Mouse (Mus musculus) erythroblast, embryonic 14.5 days (primary cell): ENCODE results near the gene Ccrl2.

Source experiments
- GATA1 ChIP-seq: IDR thresholded peaks from 2 replicates; pipeline ENCODE4 v1.6.1; 2012; ENCODE audit warnings: low read length, inconsistent platforms, mixed read lengths
- TAL1 ChIP-seq: IDR thresholded peaks from 3 replicates; pipeline ENCODE4 v1.6.1; 2012; ENCODE audit warnings: low read length, inconsistent platforms, mixed read lengths

GRCm38 (mm10) chr9:111092657-111093056 is 35.3 kb upstream of the Ccrl2 start:
- TF ChIP-seq TAL1 (no peak), GATA1 (no peak)
